Mouse (Mus musculus): ENCODE measurements around the gene Dkkl1. TPM values are rescaled to one million over a fixed set of nuclear protein-coding genes. Genes with fewer than 3 reads are reported as not detected.
A peak's percentile ranks its signal among the peaks of the same experiment; 100 is the strongest.

Dkkl1 gene
- polyA plus RNA-seq, 1 experiment = 4.2 TPM

DNA sequence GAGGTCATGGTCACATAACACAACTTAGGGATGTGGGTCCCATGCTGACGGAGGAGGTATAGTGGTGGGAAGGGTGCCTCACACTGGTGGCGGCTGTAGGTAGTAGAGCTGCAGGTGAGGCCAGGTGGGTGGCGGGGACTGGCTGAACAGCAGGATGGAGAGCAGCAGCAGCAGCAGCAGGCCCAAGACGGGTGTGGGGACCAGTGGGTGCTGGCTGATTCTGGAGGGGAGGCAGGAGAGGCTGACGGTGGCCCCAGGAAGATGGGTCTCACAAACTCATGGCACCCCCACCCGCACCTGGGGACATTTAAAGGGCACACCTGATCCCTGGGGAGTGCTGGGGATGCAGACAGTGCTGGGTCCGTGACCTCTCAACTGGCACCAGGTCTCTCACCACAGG lies 28.3 kb downstream of the Dkkl1 start:
- Histone ChIP-seq H3K4me1 (ENCODE audit: control insufficient read depth, insufficient read depth, low read length) (no peaks in the 10 kb centered on the region), H3K36me3 (ENCODE audit: control insufficient read depth, insufficient read depth, low read length, poor library complexity, severe bottlenecking) (no peaks in the 10 kb centered on the region), H3K4me3 (ENCODE audit: low read depth, low read length) (no peak overlapping the region), H3K27ac (ENCODE audit: insufficient read depth, low read length) (no peak overlapping the region), H3K9ac (ENCODE audit: low read depth, poor library complexity, severe bottlenecking) (no peak overlapping the region), H3K9me3 (replicated peaks; ENCODE audit: control insufficient read depth, insufficient read depth, low read length, poor library complexity, severe bottlenecking) (no peaks in the 10 kb centered on the region), H3K27me3 (ENCODE audit: control insufficient read depth, insufficient read depth, low read length, poor library complexity, severe bottlenecking) (no peaks in the 10 kb centered on the region)
- no peak for TF ChIP-seq CTCF (IDR thresholded peaks at IDR 0.05; ENCODE audit: low read depth, low read length)
- TF ChIP-seq EP300 (IDR thresholded peaks at IDR 0.05; ENCODE audit: insufficient read depth, low read depth, low read length) = no peak
- no peak for TF ChIP-seq POLR2A (IDR thresholded peaks at IDR 0.05; ENCODE audit: insufficient read depth, low read length)

DNA sequence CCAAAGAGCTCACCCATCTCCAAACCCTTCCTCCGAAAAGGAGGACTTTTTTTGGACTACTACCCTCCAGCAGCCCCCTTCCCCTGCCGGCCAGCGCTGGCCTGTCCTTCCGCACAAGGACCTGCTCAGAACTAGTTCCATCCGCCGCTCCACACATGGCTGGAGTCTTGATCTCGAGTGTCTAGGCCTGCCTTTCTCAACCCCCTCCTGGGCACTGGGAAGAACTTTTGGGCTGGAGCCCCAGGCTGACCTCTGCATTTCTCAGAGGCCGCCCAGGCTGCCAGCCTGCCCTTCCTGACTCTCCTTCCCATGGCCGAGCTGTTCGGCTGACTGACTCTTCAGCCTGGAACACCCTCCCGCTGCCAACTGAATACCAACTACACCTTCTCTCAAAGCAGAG lies 29.3 kb downstream of the Dkkl1 start:
- Histone ChIP-seq H3K27ac (ENCODE audit: insufficient read depth, low read length) (no peak overlapping the region), H3K9ac (ENCODE audit: low read depth, poor library complexity, severe bottlenecking) (peak overlapping the region; percentile 58), H3K9me3 (replicated peaks; ENCODE audit: control insufficient read depth, insufficient read depth, low read length, poor library complexity, severe bottlenecking) (no peaks in the 10 kb centered on the region), H3K4me1 (ENCODE audit: control insufficient read depth, insufficient read depth, low read length) (no peaks in the 10 kb centered on the region), H3K27me3 (ENCODE audit: control insufficient read depth, insufficient read depth, low read length, poor library complexity, severe bottlenecking) (no peaks in the 10 kb centered on the region; the same call in 1 of the 2 replicates), H3K4me3 (ENCODE audit: low read depth, low read length) (peak overlapping the region; percentile 57), H3K36me3 (ENCODE audit: control insufficient read depth, insufficient read depth, low read length, poor library complexity, severe bottlenecking) (no peaks in the 10 kb centered on the region)
- no peak for TF ChIP-seq CTCF (IDR thresholded peaks at IDR 0.05; ENCODE audit: low read depth, low read length)
- no peak for TF ChIP-seq POLR2A (IDR thresholded peaks at IDR 0.05; ENCODE audit: insufficient read depth, low read length)
- TF ChIP-seq EP300 (IDR thresholded peaks at IDR 0.05; ENCODE audit: insufficient read depth, low read depth, low read length) = no peak

DNA sequence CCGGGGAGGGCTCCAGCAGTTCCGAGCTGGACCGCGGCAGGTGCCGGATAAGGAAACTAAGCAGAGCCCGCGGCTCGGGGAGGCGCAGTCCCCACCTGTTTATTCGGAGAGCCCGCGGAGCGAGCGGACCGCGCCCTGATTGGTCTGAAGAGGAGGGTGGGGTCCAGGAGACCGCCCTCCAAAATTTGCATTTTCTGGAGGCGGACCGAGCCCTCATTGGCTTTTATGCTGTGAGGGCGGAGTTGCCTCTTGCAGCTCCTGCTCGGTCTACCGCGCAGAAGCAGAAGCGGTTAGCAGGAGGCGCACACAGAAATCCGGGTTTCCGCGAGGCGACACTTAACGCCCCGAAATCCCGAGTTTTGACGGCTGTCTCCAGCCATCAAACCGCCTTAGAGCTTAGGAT lies 29.7 kb downstream of the Dkkl1 start:
- H3K27me3 ChIP-seq (ENCODE audit: control insufficient read depth, insufficient read depth, low read length, poor library complexity, severe bottlenecking) = peaks cover 2% of the 10 kb centered on the region
- H3K27ac ChIP-seq (ENCODE audit: insufficient read depth, low read length) = no peak overlapping the region

DNA sequence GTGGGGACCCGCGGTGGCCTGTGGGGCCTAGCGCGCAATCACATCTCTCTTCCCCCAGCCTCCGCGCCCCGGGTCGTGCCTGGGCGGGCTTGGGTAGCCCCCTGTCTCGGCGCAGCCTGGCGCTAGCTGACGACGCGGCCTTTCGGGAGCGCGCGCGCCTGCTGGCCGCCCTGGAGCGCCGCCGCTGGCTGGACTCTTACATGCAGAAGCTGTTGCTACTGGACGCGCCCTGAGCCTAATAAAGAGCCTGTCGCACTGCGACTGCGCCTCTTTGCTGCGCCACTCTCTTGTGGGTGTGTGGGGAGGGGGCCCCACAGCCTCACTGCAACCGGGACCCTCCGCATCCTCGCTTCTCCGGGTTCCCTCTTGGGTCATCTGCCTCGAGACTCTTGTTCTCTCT lies 30.4 kb downstream of the Dkkl1 start:
- peaks cover 2% of the 10 kb centered on the region for H3K27me3 ChIP-seq (ENCODE audit: control insufficient read depth, insufficient read depth, low read length, poor library complexity, severe bottlenecking)
- no peaks in the 10 kb centered on the region for H3K4me1 ChIP-seq (ENCODE audit: control insufficient read depth, insufficient read depth, low read length)
- H3K36me3 ChIP-seq (ENCODE audit: control insufficient read depth, insufficient read depth, low read length, poor library complexity, severe bottlenecking) = no peaks in the 10 kb centered on the region

More for the DNA sequence above, 29.7 kb downstream of the Dkkl1 start:
- H3K9me3 ChIP-seq (replicated peaks; ENCODE audit: control insufficient read depth, insufficient read depth, low read length, poor library complexity, severe bottlenecking) = no peaks in the 10 kb centered on the region
- no peaks in the 10 kb centered on the region for H3K36me3 ChIP-seq (ENCODE audit: control insufficient read depth, insufficient read depth, low read length, poor library complexity, severe bottlenecking)
- peak overlapping the region; percentile 58 for H3K9ac ChIP-seq (ENCODE audit: low read depth, poor library complexity, severe bottlenecking)
- H3K4me1 ChIP-seq (ENCODE audit: control insufficient read depth, insufficient read depth, low read length) = no peaks in the 10 kb centered on the region
- TF ChIP-seq POLR2A (IDR thresholded peaks at IDR 0.05; ENCODE audit: insufficient read depth, low read length) (peak; percentile 81), CTCF (IDR thresholded peaks at IDR 0.05; ENCODE audit: low read depth, low read length) (no peak)
- H3K4me3 ChIP-seq (ENCODE audit: low read depth, low read length) = peak overlapping the region; percentile 71

DNA sequence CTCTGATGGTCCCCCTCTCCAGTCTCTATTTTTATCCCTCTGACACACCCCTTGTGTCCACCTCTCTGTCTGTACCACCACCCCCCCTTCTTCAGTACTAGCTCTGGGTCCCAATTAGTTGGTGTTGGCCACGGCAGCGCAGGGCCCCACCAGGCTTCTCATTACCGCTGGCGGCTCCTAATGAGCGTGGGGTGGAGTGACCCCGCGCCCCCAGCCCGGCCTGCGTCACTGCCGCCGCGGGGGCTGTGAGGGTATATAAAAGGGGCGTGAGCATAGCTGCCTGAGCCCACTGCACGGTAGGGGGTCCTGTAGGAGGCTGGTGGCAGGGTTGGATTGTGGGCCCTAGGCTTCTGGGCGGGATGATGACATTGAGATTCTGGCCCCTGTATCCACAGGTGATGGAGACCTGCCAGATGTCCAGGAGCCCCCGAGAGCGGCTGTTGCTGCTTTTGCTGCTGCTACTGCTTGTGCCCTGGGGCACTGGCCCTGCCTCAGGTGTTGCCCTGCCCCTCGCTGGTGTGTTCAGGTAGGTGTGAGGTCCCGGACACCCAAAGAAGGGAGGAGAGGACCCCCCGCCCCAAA lies 31.0 kb downstream of the Dkkl1 start, which contains the start of gene Pth2:
Pth2 (plus strand) TSS at position 100 of the 582 bp plus-strand sequence.
- H3K4me3 ChIP-seq (ENCODE audit: low read depth, low read length) = peak within 1 kb of the TSS; percentile 71
- TF ChIP-seq EP300 (IDR thresholded peaks at IDR 0.05; ENCODE audit: insufficient read depth, low read depth, low read length) (no peak), CTCF (IDR thresholded peaks at IDR 0.05; ENCODE audit: low read depth, low read length) (no peak), POLR2A (IDR thresholded peaks at IDR 0.05; ENCODE audit: insufficient read depth, low read length) (no peak)

More for the DNA sequence above, 30.4 kb downstream of the Dkkl1 start:
- TF ChIP-seq EP300 (IDR thresholded peaks at IDR 0.05; ENCODE audit: insufficient read depth, low read depth, low read length) (0 out of 2 replicates have a peak, but pooled peaks have one; percentile 7), POLR2A (IDR thresholded peaks at IDR 0.05; ENCODE audit: insufficient read depth, low read length) (no peak), CTCF (IDR thresholded peaks at IDR 0.05; ENCODE audit: low read depth, low read length) (peak; percentile 31)
- H3K9me3 ChIP-seq (replicated peaks; ENCODE audit: control insufficient read depth, insufficient read depth, low read length, poor library complexity, severe bottlenecking) = no peaks in the 10 kb centered on the region
- H3K9ac ChIP-seq (ENCODE audit: low read depth, poor library complexity, severe bottlenecking) = peak overlapping the region; percentile 41
- H3K4me3 ChIP-seq (ENCODE audit: low read depth, low read length) = peak overlapping the region; percentile 71
- no peak overlapping the region for H3K27ac ChIP-seq (ENCODE audit: insufficient read depth, low read length)

DNA sequence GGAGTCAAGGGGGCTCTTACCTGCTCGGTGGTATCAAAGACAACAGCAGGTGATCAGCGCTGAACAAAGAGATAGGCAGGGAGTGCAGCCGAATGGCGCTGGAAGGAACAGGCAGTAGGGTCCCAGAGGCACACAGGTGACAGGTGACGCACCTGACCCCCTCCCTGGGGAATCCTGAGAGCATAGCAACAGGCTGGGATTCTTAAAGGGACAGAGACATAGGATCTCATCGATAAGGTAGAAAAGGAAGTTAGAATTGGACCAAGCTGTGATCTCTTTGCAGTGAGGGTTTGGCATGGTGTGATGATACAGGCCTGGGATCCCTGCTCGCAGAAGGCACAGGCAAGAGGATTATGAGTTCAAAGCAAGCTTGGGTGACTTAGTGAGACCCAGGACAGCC lies 32.5 kb downstream of the Dkkl1 start, which contains the start of gene Gfy:
Gfy (minus strand) TSS at position 101 of the 400 bp plus-strand sequence.
- Histone ChIP-seq H3K4me3 (ENCODE audit: low read depth, low read length) (no peak within 1 kb of the TSS), H3K27ac (ENCODE audit: insufficient read depth, low read length) (no peak within 1 kb of the TSS), H3K9me3 (replicated peaks; ENCODE audit: control insufficient read depth, insufficient read depth, low read length, poor library complexity, severe bottlenecking) (no peaks in the 10 kb centered on the region), H3K4me1 (ENCODE audit: control insufficient read depth, insufficient read depth, low read length) (no peaks in the 10 kb centered on the region), H3K27me3 (ENCODE audit: control insufficient read depth, insufficient read depth, low read length, poor library complexity, severe bottlenecking) (peaks cover 6% of the 10 kb centered on the region), H3K9ac (ENCODE audit: low read depth, poor library complexity, severe bottlenecking) (no peak within 1 kb of the TSS), H3K36me3 (ENCODE audit: control insufficient read depth, insufficient read depth, low read length, poor library complexity, severe bottlenecking) (no peaks in the 10 kb centered on the region)
- TF ChIP-seq CTCF (IDR thresholded peaks at IDR 0.05; ENCODE audit: low read depth, low read length) (no peak), EP300 (IDR thresholded peaks at IDR 0.05; ENCODE audit: insufficient read depth, low read depth, low read length) (no peak), POLR2A (IDR thresholded peaks at IDR 0.05; ENCODE audit: insufficient read depth, low read length) (no peak)

More for the DNA sequence above, 31.0 kb downstream of the Dkkl1 start, which contains the start of gene Pth2:
- Histone ChIP-seq H3K36me3 (ENCODE audit: control insufficient read depth, insufficient read depth, low read length, poor library complexity, severe bottlenecking) (no peaks in the 10 kb centered on the region), H3K9ac (ENCODE audit: low read depth, poor library complexity, severe bottlenecking) (peak within 1 kb of the TSS; percentile 41), H3K27me3 (ENCODE audit: control insufficient read depth, insufficient read depth, low read length, poor library complexity, severe bottlenecking) (peaks cover 6% of the 10 kb centered on the region), H3K4me1 (ENCODE audit: control insufficient read depth, insufficient read depth, low read length) (no peaks in the 10 kb centered on the region), H3K9me3 (replicated peaks; ENCODE audit: control insufficient read depth, insufficient read depth, low read length, poor library complexity, severe bottlenecking) (no peaks in the 10 kb centered on the region), H3K27ac (ENCODE audit: insufficient read depth, low read length) (no peak within 1 kb of the TSS)
